Mouse (Mus musculus): ENCODE measurements at regions not wholly inside any gene's neighbourhood (a gene's known extent, or its start where the extent isn't known, plus 50 kb on each side); places are given as distances from the start of the nearest gene placed in this dataset.
A peak's percentile ranks its signal among the peaks of the same experiment; 100 is the strongest.

GRCm38 (mm10) chr5:106351348-106351747 is 106.6 kb downstream of the Barhl2 start:
- no peak for ATAC-seq
- WGBS, result 90% methylated on average over 8 of the region's 8 CpGs

GRCm38 (mm10) chr5:106349851-106350515 is 108.0 kb downstream of the Barhl2 start:
- WGBS, result 66% methylated on average over 10 of the region's 10 CpGs

More at GRCm38 (mm10) chr5:106351348-106351747, 106.6 kb downstream of the Barhl2 start:
- Histone ChIP-seq H3K9ac (ENCODE audit: low read depth, low read length) (no peak overlapping the region), H3K27me3 (replicated peaks; ENCODE audit: control insufficient read depth, insufficient read depth, low read length) (no peaks in the 10 kb centered on the region), H3K4me1 (replicated peaks; ENCODE audit: control insufficient read depth, insufficient read depth, low read length) (no peaks in the 10 kb centered on the region), H3K36me3 (ENCODE audit: control insufficient read depth, insufficient read depth) (no peaks in the 10 kb centered on the region), H3K9me3 (ENCODE audit: control insufficient read depth) (no peaks in the 10 kb centered on the region), H3K4me2 (replicated peaks; ENCODE audit: low read depth) (no peak overlapping the region), H3K4me3 (ENCODE audit: low read depth, low read length) (no peak overlapping the region), H3K27ac (ENCODE audit: low read depth, low read length) (no peak overlapping the region)
- TF ChIP-seq CTCF (IDR thresholded peaks at IDR 0.05; ENCODE audit: low read depth), result no peak

DNA sequence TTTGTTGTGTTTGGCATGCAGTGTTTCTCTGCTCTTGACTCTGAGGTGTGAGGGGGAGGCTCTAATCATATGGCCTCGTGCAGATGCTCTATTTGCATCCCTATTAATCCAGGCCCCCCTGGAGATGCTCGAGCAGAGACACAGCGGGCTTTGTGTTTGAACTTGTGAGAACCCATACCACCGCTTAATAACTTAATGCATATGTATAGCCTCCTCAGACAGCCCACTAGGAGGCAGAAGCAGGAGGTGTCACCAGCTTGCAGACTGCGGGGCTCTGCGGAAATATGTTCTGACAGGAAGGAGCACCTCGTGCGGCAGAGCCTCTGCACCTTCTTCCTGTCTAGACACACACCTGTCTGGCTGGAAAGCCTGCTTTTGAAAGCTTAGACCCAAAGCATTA is 113.7 kb downstream of the Barhl2 start:
- H3K27me3 ChIP-seq (replicated peaks; ENCODE audit: control insufficient read depth, insufficient read depth, low read length), result no peaks in the 10 kb centered on the region
- no peaks in the 10 kb centered on the region for H3K4me1 ChIP-seq (replicated peaks; ENCODE audit: control insufficient read depth, insufficient read depth, low read length)
- TF ChIP-seq CTCF (IDR thresholded peaks at IDR 0.05; ENCODE audit: low read depth), result 0 out of 2 replicates have a peak, but pooled peaks have one; percentile 6
- H3K27ac ChIP-seq (ENCODE audit: low read depth, low read length), result no peak overlapping the region
- H3K4me3 ChIP-seq (ENCODE audit: low read depth, low read length), result no peak overlapping the region
- no peaks in the 10 kb centered on the region for H3K36me3 ChIP-seq (ENCODE audit: control insufficient read depth, insufficient read depth)
- WGBS, result 24% methylated on average over 8 of the region's 8 CpGs
- no peak overlapping the region for H3K9ac ChIP-seq (ENCODE audit: low read depth, low read length)
- no peak for ATAC-seq
- H3K4me2 ChIP-seq (replicated peaks; ENCODE audit: low read depth), result no peak overlapping the region
- no peaks in the 10 kb centered on the region for H3K9me3 ChIP-seq (ENCODE audit: control insufficient read depth)

More at GRCm38 (mm10) chr5:106349851-106350515, 108.0 kb downstream of the Barhl2 start:
- Histone ChIP-seq H3K27ac (ENCODE audit: low read depth, low read length) (no peak overlapping the region), H3K4me3 (ENCODE audit: low read depth, low read length) (no peak overlapping the region), H3K4me1 (replicated peaks; ENCODE audit: control insufficient read depth, insufficient read depth, low read length) (no peaks in the 10 kb centered on the region), H3K36me3 (ENCODE audit: control insufficient read depth, insufficient read depth) (no peaks in the 10 kb centered on the region), H3K9ac (ENCODE audit: low read depth, low read length) (no peak overlapping the region), H3K27me3 (replicated peaks; ENCODE audit: control insufficient read depth, insufficient read depth, low read length) (no peaks in the 10 kb centered on the region), H3K9me3 (ENCODE audit: control insufficient read depth) (no peaks in the 10 kb centered on the region), H3K4me2 (replicated peaks; ENCODE audit: low read depth) (no peak overlapping the region)
- no peak for ATAC-seq
- no peak for TF ChIP-seq CTCF (IDR thresholded peaks at IDR 0.05; ENCODE audit: low read depth)

DNA sequence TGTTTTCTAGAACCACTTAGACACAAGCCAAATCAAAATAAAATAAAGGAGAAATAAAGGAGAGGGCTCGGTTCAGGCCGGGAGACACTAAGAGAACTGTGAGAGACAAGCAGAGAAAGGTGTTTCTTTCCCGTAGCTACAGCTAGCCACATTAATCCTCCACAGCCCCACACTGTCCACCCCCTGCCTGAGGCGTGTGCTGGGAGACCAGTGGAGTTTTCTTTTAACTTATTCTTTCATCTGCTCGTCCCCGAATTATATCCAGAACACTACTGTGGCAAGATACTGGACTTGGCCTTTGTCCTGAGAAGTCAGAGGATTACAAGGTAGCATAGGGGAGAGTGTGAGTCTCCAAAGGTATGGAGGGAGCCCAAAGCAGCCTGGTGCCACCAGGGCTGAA is 114.4 kb downstream of the Barhl2 start:
- Histone ChIP-seq H3K27me3 (replicated peaks; ENCODE audit: control insufficient read depth, insufficient read depth, low read length) (no peaks in the 10 kb centered on the region), H3K4me1 (replicated peaks; ENCODE audit: control insufficient read depth, insufficient read depth, low read length) (no peaks in the 10 kb centered on the region), H3K36me3 (ENCODE audit: control insufficient read depth, insufficient read depth) (no peaks in the 10 kb centered on the region), H3K9ac (ENCODE audit: low read depth, low read length) (no peak overlapping the region), H3K27ac (ENCODE audit: low read depth, low read length) (no peak overlapping the region), H3K4me2 (replicated peaks; ENCODE audit: low read depth) (no peak overlapping the region), H3K9me3 (ENCODE audit: control insufficient read depth) (no peaks in the 10 kb centered on the region), H3K4me3 (ENCODE audit: low read depth, low read length) (no peak overlapping the region)
- no peak for ATAC-seq
- 54% methylated on average over 6 of the region's 6 CpGs for WGBS
- TF ChIP-seq CTCF (IDR thresholded peaks at IDR 0.05; ENCODE audit: low read depth), result no peak

GRCm38 (mm10) chr5:106341361-106341760 is 116.6 kb downstream of the Barhl2 start:
- no peaks in the 10 kb centered on the region for H3K36me3 ChIP-seq (ENCODE audit: control insufficient read depth, insufficient read depth)
- H3K9ac ChIP-seq (ENCODE audit: low read depth, low read length), result no peak overlapping the region
- H3K4me3 ChIP-seq (ENCODE audit: low read depth, low read length), result no peak overlapping the region
- H3K4me1 ChIP-seq (replicated peaks; ENCODE audit: control insufficient read depth, insufficient read depth, low read length), result no peaks in the 10 kb centered on the region
- no peak overlapping the region for H3K4me2 ChIP-seq (replicated peaks; ENCODE audit: low read depth)
- no peak for TF ChIP-seq CTCF (IDR thresholded peaks at IDR 0.05; ENCODE audit: low read depth)
- H3K9me3 ChIP-seq (ENCODE audit: control insufficient read depth), result no peaks in the 10 kb centered on the region
- H3K27me3 ChIP-seq (replicated peaks; ENCODE audit: control insufficient read depth, insufficient read depth, low read length), result no peaks in the 10 kb centered on the region
- no peak overlapping the region for H3K27ac ChIP-seq (ENCODE audit: low read depth, low read length)
- no peak for ATAC-seq
- WGBS, result 46% methylated on average over 12 of the region's 12 CpGs

GRCm38 (mm10) chr5:106335639-106336038 is 122.3 kb downstream of the Barhl2 start:
- Histone ChIP-seq H3K9me3 (ENCODE audit: control insufficient read depth) (no peaks in the 10 kb centered on the region), H3K4me1 (replicated peaks; ENCODE audit: control insufficient read depth, insufficient read depth, low read length) (no peaks in the 10 kb centered on the region), H3K9ac (ENCODE audit: low read depth, low read length) (no peak overlapping the region), H3K4me3 (ENCODE audit: low read depth, low read length) (no peak overlapping the region), H3K27ac (ENCODE audit: low read depth, low read length) (no peak overlapping the region), H3K27me3 (replicated peaks; ENCODE audit: control insufficient read depth, insufficient read depth, low read length) (no peaks in the 10 kb centered on the region), H3K4me2 (replicated peaks; ENCODE audit: low read depth) (no peak overlapping the region), H3K36me3 (ENCODE audit: control insufficient read depth, insufficient read depth) (no peaks in the 10 kb centered on the region)
- no peak for TF ChIP-seq CTCF (IDR thresholded peaks at IDR 0.05; ENCODE audit: low read depth)
- WGBS, result 89% methylated on average over 11 of the region's 11 CpGs
- ATAC-seq, result no peak

All from intestine, postnatal 0 days (tissue).